Mouse (Mus musculus) kidney, adult 2 months (tissue): ENCODE measurements around the gene Gm21060.

Source experiments
- CTCF ChIP-seq: fragments of 200-500 bp; conservative IDR thresholded peaks from 2 replicates; pipeline ENCODE4 v1.5.1; 2011; ENCODE audit warnings: low read depth, mild to moderate bottlenecking, control low read depth, low read length, moderate library complexity, mixed read lengths; ENCODE audit not compliant: insufficient read depth, insufficient read length
- POLR2A ChIP-seq: fragments of 200-500 bp; IDR thresholded peaks from one replicate; pipeline ENCODE4 v1.6.1; 2011; ENCODE audit warnings: low read depth, low read length, control low read depth

DNA sequence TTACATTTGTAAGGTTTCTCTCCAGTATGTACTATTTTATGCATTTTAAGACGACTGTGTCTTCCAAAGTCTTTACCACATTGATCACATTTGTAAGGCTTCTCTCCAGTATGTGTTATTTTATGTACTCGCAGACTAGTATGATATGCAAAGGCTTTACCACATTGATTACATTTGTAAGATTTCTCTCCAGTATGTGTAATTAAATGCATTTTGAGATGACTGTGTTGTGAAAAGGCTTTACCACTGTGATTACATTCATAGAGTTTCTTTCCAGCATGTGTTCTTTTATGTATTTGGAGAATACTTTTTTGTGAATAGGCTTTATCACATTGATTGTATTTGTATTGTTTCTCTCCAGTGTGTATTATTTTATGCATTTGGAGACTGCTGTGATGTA lies at the start of gene Gm21060:
- TF ChIP-seq CTCF: no peak
- no peak for TF ChIP-seq POLR2A
